Mouse (Mus musculus) thymus, adult 2 months (tissue): ENCODE data around the gene Cul7. TPM values are rescaled to one million over a fixed set of nuclear protein-coding genes. Genes with fewer than 3 reads are reported as not detected.

ENCODE experiments used
- DNase-seq: peaks from one replicate; pipeline ENCODE4 v3.0.0; 2021
- H3K27ac ChIP-seq: fragments of 200-500 bp; 2 replicates; pipeline ENCODE4 v1.5.1; 2012; ENCODE audit warnings: low read length, control low read depth; ENCODE audit not compliant: control insufficient read depth, insufficient read depth
- H3K27me3 ChIP-seq: fragments of 200-500 bp; 2 replicates; pipeline ENCODE4 v1.6.1; 2012; ENCODE audit warnings: mild to moderate bottlenecking, low read length, moderate library complexity, mixed read lengths; ENCODE audit not compliant: control insufficient read depth, insufficient read depth
- H3K36me3 ChIP-seq: fragments of 200-500 bp; 2 replicates; pipeline ENCODE4 v1.6.1; 2012; ENCODE audit warnings: mild to moderate bottlenecking, low read length, moderate library complexity; ENCODE audit not compliant: control insufficient read depth, insufficient read depth
- H3K4me1 ChIP-seq: fragments of 200-500 bp; replicated peaks from 2 replicates; pipeline ENCODE4 v1.6.1; 2012; ENCODE audit warnings: low read length; ENCODE audit not compliant: control insufficient read depth, insufficient read depth
- H3K4me3 ChIP-seq: fragments of 200-500 bp; 2 replicates; pipeline ENCODE4 v1.5.1; 2012; ENCODE audit warnings: mild to moderate bottlenecking, low read length, control low read depth, moderate library complexity; ENCODE audit not compliant: control insufficient read depth, insufficient read depth
- CTCF ChIP-seq: fragments of 200-500 bp; IDR thresholded peaks from 2 replicates; pipeline ENCODE4 v1.5.1; 2012; ENCODE audit warnings: mild to moderate bottlenecking, control low read depth, low read length, moderate library complexity, borderline replicate concordance; ENCODE audit not compliant: control insufficient read depth, poor library complexity, insufficient read depth; ENCODE audit errors: extremely low read depth
- POLR2A ChIP-seq: fragments of 200-500 bp; IDR thresholded peaks from 2 replicates; pipeline ENCODE4 v1.6.1; 2012; ENCODE audit warnings: mild to moderate bottlenecking, low read length, control low read depth, moderate library complexity; ENCODE audit not compliant: control insufficient read depth, poor library complexity, insufficient read depth; ENCODE audit errors: extremely low read depth
- WGBS: fragments of 180-500 bp; shearing (Covaris S2); methylation state at CpG from one replicate; pipeline ENCODE4 v1.1.7; 2018; 5-methylcytosine and 5-hydroxymethylcytosine counted together
- polyA plus RNA-seq: library from polyadenylated mRNA; depleted of rRNA; stranded (reverse); fragments of >200 nt; gene quantifications from 2 replicates; pipeline ENCODE4 v1.2.3, GENCODE M21; 2012; rRNA removed

Cul7 gene
- polyA plus RNA-seq, result 47.9 and 50.1 TPM in 2 replicates

- under 1% methylated on average over 58 of the region's 58 CpGs for WGBS
- H3K4me3 ChIP-seq, result peak within 1 kb of the TSS; percentile 71
- peak; percentile 93 for DNase-seq
- H3K4me1 ChIP-seq, result peaks cover 16% of the 10 kb centered on the region
- TF ChIP-seq POLR2A (peak; percentile 77), CTCF (peak; percentile 25; the same call in 1 of the 2 replicates)
- H3K27ac ChIP-seq, result peak within 1 kb of the TSS; percentile 50
- no peaks in the 10 kb centered on the region for H3K36me3 ChIP-seq
- no peaks in the 10 kb centered on the region for H3K27me3 ChIP-seq
Measured at GRCm38 (mm10) chr17:46650232-46651031, at the start of gene Cul7. Gene Cul7 (plus strand): TSS chr17:46650337.

DNA sequence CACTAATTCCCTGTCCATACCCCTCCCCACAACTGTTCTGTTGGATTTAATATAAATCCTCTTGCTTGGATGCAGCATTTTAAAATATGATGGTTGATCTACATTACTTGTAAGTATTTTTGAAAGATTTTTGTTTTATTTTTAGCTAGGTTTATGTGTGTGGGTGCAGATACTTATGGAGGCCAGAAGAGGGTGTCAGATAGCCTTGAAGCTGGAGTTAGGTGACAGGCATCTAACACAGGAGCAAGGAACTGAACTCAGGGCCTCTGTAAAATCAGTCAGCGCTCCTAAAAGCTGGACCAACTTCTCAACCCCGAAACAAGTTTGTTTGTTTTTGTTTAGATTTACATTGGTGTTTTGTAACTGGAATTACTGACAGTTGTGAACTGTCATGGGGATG, 49.6 kb upstream of the Cul7 start:
- no peak for TF ChIP-seq POLR2A
- no peak for TF ChIP-seq CTCF
- WGBS, result 97% methylated on average over 2 of the region's 2 CpGs
- no peaks in the 10 kb centered on the region for H3K27me3 ChIP-seq
- no peaks in the 10 kb centered on the region for H3K4me1 ChIP-seq
- H3K4me3 ChIP-seq, result no peak overlapping the region
- no peak for DNase-seq
- no peaks in the 10 kb centered on the region for H3K36me3 ChIP-seq
- H3K27ac ChIP-seq, result no peak overlapping the region

GRCm38 (mm10) chr17:46602212-46602611, 47.9 kb upstream of the Cul7 start:
- Histone ChIP-seq H3K4me1 (no peaks in the 10 kb centered on the region), H3K36me3 (no peaks in the 10 kb centered on the region), H3K4me3 (no peak overlapping the region), H3K27ac (no peak overlapping the region), H3K27me3 (no peaks in the 10 kb centered on the region)
- no peak for DNase-seq
- TF ChIP-seq CTCF (no peak), POLR2A (no peak)
- WGBS, result 18% methylated on average over 9 of the region's 9 CpGs

- TF ChIP-seq POLR2A (no peak), CTCF (no peak)
- 97% methylated on average over 4 of the region's 4 CpGs for WGBS
- no peak for DNase-seq
- Histone ChIP-seq H3K27me3 (no peaks in the 10 kb centered on the region), H3K4me3 (no peak overlapping the region), H3K36me3 (no peaks in the 10 kb centered on the region), H3K27ac (no peak overlapping the region), H3K4me1 (no peaks in the 10 kb centered on the region)
Measured at GRCm38 (mm10) chr17:46603229-46603628, 46.9 kb upstream of the Cul7 start.

DNA sequence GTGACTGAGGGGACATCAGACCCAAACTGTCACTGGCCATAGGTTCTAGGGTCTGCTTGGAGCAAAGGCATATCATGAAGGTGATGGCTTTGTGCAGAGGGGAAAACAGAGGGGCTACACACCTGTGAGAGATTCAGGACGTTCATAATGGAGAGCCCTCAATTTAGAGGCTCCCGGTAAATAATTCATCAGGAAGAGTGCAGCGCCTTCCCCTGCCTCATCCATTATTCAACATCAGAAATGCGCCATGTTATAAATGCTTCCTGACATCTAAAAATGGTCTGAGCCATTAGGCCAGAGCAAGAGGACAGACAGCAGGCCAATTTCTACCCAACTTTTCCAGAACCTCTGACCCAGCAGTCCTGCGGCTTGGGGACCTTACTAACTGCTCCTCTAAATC, 45.0 kb upstream of the Cul7 start:
- Histone ChIP-seq H3K4me1 (peaks cover 3% of the 10 kb centered on the region; the same call in 1 of the 2 replicates), H3K36me3 (no peaks in the 10 kb centered on the region), H3K27ac (no peak overlapping the region), H3K27me3 (no peaks in the 10 kb centered on the region), H3K4me3 (no peak overlapping the region)
- WGBS, result 96% methylated on average over 5 of the region's 5 CpGs
- no peak for DNase-seq
- TF ChIP-seq CTCF (no peak), POLR2A (no peak)

DNA sequence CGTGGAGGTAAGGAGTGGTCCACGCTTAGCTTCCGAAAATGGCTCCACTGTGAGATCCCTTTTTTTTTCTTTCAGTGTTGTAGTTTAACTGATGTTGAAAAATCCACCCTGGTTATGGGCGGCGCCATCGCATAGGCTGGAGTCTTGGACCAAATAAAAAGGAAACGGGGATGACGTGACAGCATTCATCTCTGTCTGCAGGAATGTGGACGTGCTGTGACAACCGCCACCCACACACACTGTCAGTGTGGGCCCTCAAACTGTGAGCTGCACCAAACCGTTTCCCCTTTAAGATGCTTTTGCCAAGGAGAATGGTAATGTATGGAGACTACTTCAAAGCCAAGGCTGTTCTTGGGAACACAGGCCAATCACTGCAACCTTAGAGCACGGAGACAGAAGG, 44.1 kb upstream of the Cul7 start:
- TF ChIP-seq POLR2A (no peak), CTCF (no peak)
- 95% methylated on average over 12 of the region's 12 CpGs for WGBS
- no peak overlapping the region for H3K4me3 ChIP-seq

More for the DNA sequence above, 44.1 kb upstream of the Cul7 start:
- Histone ChIP-seq H3K27ac (no peak overlapping the region), H3K4me1 (peaks cover 3% of the 10 kb centered on the region; the same call in 1 of the 2 replicates), H3K27me3 (no peaks in the 10 kb centered on the region), H3K36me3 (no peaks in the 10 kb centered on the region)
- DNase-seq, result no peak
